Mouse (Mus musculus): ENCODE results near the gene Nap1l5. TPM values are rescaled to one million over a fixed set of nuclear protein-coding genes. Genes with fewer than 3 reads are reported as not detected.

Nap1l5 gene
- 2.2 and 4.2 TPM in 2 replicates for polyA plus RNA-seq (2015; fragmentation: Nextera tagmentation; extraction: Ambion mirVana)

GRCm38 (mm10) chr6:58906852-58907261 lies at the start of gene Nap1l5:
TSS of gene Nap1l5 (minus strand) at chr6:58907076.
- Histone ChIP-seq H3K4me1 (0 out of 2 replicates have a peak, but pooled peaks cover 6% of the 10 kb centered on the region), H3K9me3 (peaks cover 9% of the 10 kb centered on the region; the same call in 1 of the 2 replicates), H3K36me3 (peaks cover 5% of the 10 kb centered on the region; the same call in 1 of the 2 replicates), H3K9ac (no peak within 1 kb of the TSS), H3K4me2 (peak within 1 kb of the TSS; percentile 76), H3K27me3 (no peaks in the 10 kb centered on the region), H3K4me3 (peak within 1 kb of the TSS; percentile 43), H3K27ac (no peak within 1 kb of the TSS)
- WGBS: 47% methylated on average over 34 of the region's 34 CpGs
- ATAC-seq (ENCODE audit: insufficient number of reproducible peaks, low FRiP score, low TSS enrichment, low read depth): 0 out of 2 replicates have a peak, but pooled peaks have one; percentile 55

GRCm38 (mm10) chr6:58951128-58951992 lies 44.5 kb upstream of the Nap1l5 start:
- no peak for ATAC-seq (ENCODE audit: insufficient number of reproducible peaks, low FRiP score, low TSS enrichment, low read depth)

GRCm38 (mm10) chr6:58950410-58950809 lies 43.5 kb upstream of the Nap1l5 start:
- H3K27me3 ChIP-seq: no peaks in the 10 kb centered on the region
- H3K27ac ChIP-seq: no peak overlapping the region
- H3K9me3 ChIP-seq: no peaks in the 10 kb centered on the region
- 97% methylated on average over 1 of the region's 1 CpGs for WGBS
- H3K36me3 ChIP-seq: peaks cover 12% of the 10 kb centered on the region
- ATAC-seq (ENCODE audit: insufficient number of reproducible peaks, low FRiP score, low TSS enrichment, low read depth): no peak
- no peak overlapping the region for H3K9ac ChIP-seq
- H3K4me2 ChIP-seq: no peak overlapping the region
- H3K4me1 ChIP-seq: no peaks in the 10 kb centered on the region
- H3K4me3 ChIP-seq: no peak overlapping the region

More at GRCm38 (mm10) chr6:58951128-58951992, 44.5 kb upstream of the Nap1l5 start:
- H3K4me3 ChIP-seq: no peak overlapping the region
- no peak overlapping the region for H3K9ac ChIP-seq
- no peak overlapping the region for H3K27ac ChIP-seq
- H3K27me3 ChIP-seq: no peaks in the 10 kb centered on the region
- H3K9me3 ChIP-seq: no peaks in the 10 kb centered on the region
- no peak overlapping the region for H3K4me2 ChIP-seq
- peaks cover 15% of the 10 kb centered on the region for H3K36me3 ChIP-seq
- WGBS: 46% methylated on average over 2 of the region's 2 CpGs
- no peaks in the 10 kb centered on the region for H3K4me1 ChIP-seq

- no peak overlapping the region for H3K4me2 ChIP-seq
- no peaks in the 10 kb centered on the region for H3K36me3 ChIP-seq
- no peak overlapping the region for H3K27ac ChIP-seq
- no peak overlapping the region for H3K9ac ChIP-seq
- no peak overlapping the region for H3K4me3 ChIP-seq
- no peaks in the 10 kb centered on the region for H3K27me3 ChIP-seq
- H3K4me1 ChIP-seq: no peaks in the 10 kb centered on the region
- H3K9me3 ChIP-seq: no peaks in the 10 kb centered on the region
- 68% methylated on average over 4 of the region's 4 CpGs for WGBS
- no peak for ATAC-seq (ENCODE audit: insufficient number of reproducible peaks, low FRiP score, low TSS enrichment, low read depth)
Measured at GRCm38 (mm10) chr6:58946840-58947239, 40.0 kb upstream of the Nap1l5 start.

- H3K4me2 ChIP-seq: no peak overlapping the region
- 64% methylated on average over 2 of the region's 2 CpGs for WGBS
- no peaks in the 10 kb centered on the region for H3K4me1 ChIP-seq
- no peaks in the 10 kb centered on the region for H3K9me3 ChIP-seq
- H3K4me3 ChIP-seq: no peak overlapping the region
- H3K27me3 ChIP-seq: no peaks in the 10 kb centered on the region
- H3K9ac ChIP-seq: no peak overlapping the region
- H3K36me3 ChIP-seq: no peaks in the 10 kb centered on the region
- H3K27ac ChIP-seq: no peak overlapping the region
- no peak for ATAC-seq (ENCODE audit: insufficient number of reproducible peaks, low FRiP score, low TSS enrichment, low read depth)
Measured at GRCm38 (mm10) chr6:58946246-58946645, 39.4 kb upstream of the Nap1l5 start.

GRCm38 (mm10) chr6:58943958-58944357 lies 37.1 kb upstream of the Nap1l5 start:
- no peaks in the 10 kb centered on the region for H3K9me3 ChIP-seq
- WGBS: 90% methylated on average over 3 of the region's 3 CpGs
- no peak overlapping the region for H3K27ac ChIP-seq
- ATAC-seq (ENCODE audit: insufficient number of reproducible peaks, low FRiP score, low TSS enrichment, low read depth): no peak
- no peaks in the 10 kb centered on the region for H3K36me3 ChIP-seq
- H3K4me2 ChIP-seq: no peak overlapping the region
- H3K4me3 ChIP-seq: no peak overlapping the region
- no peaks in the 10 kb centered on the region for H3K4me1 ChIP-seq
- H3K9ac ChIP-seq: no peak overlapping the region
- no peaks in the 10 kb centered on the region for H3K27me3 ChIP-seq

GRCm38 (mm10) chr6:58942276-58942675 lies 35.4 kb upstream of the Nap1l5 start:
- H3K27me3 ChIP-seq: no peaks in the 10 kb centered on the region
- no peak for ATAC-seq (ENCODE audit: insufficient number of reproducible peaks, low FRiP score, low TSS enrichment, low read depth)
- no peak overlapping the region for H3K9ac ChIP-seq
- H3K4me1 ChIP-seq: no peaks in the 10 kb centered on the region
- H3K4me2 ChIP-seq: no peak overlapping the region
- no peak overlapping the region for H3K4me3 ChIP-seq
- no peaks in the 10 kb centered on the region for H3K9me3 ChIP-seq
- no peak overlapping the region for H3K27ac ChIP-seq
- WGBS: 74% methylated on average over 2 of the region's 2 CpGs
- H3K36me3 ChIP-seq: no peaks in the 10 kb centered on the region

GRCm38 (mm10) chr6:58937726-58938125 lies 30.9 kb upstream of the Nap1l5 start:
- Histone ChIP-seq H3K4me3 (no peak overlapping the region), H3K9ac (no peak overlapping the region), H3K9me3 (no peaks in the 10 kb centered on the region), H3K27me3 (no peaks in the 10 kb centered on the region), H3K27ac (no peak overlapping the region), H3K4me2 (no peak overlapping the region), H3K36me3 (no peaks in the 10 kb centered on the region), H3K4me1 (no peaks in the 10 kb centered on the region)
- ATAC-seq (ENCODE audit: insufficient number of reproducible peaks, low FRiP score, low TSS enrichment, low read depth): no peak

GRCm38 (mm10) chr6:58934144-58934543 lies 27.3 kb upstream of the Nap1l5 start:
- Histone ChIP-seq H3K4me1 (no peaks in the 10 kb centered on the region), H3K9me3 (no peaks in the 10 kb centered on the region), H3K9ac (no peak overlapping the region), H3K27ac (no peak overlapping the region), H3K4me2 (no peak overlapping the region), H3K27me3 (no peaks in the 10 kb centered on the region), H3K4me3 (no peak overlapping the region), H3K36me3 (no peaks in the 10 kb centered on the region)
- WGBS: 74% methylated on average over 4 of the region's 4 CpGs
- no peak for ATAC-seq (ENCODE audit: insufficient number of reproducible peaks, low FRiP score, low TSS enrichment, low read depth)

- WGBS: 25% methylated on average over 6 of the region's 6 CpGs
- H3K9ac ChIP-seq: no peak overlapping the region
- no peak overlapping the region for H3K4me3 ChIP-seq
- no peak overlapping the region for H3K4me2 ChIP-seq
- H3K9me3 ChIP-seq: no peaks in the 10 kb centered on the region
- H3K27me3 ChIP-seq: no peaks in the 10 kb centered on the region
- no peaks in the 10 kb centered on the region for H3K36me3 ChIP-seq
- no peak for ATAC-seq (ENCODE audit: insufficient number of reproducible peaks, low FRiP score, low TSS enrichment, low read depth)
- no peaks in the 10 kb centered on the region for H3K4me1 ChIP-seq
- no peak overlapping the region for H3K27ac ChIP-seq
Measured at GRCm38 (mm10) chr6:58933189-58933913, 26.5 kb upstream of the Nap1l5 start.

- Histone ChIP-seq H3K36me3 (no peaks in the 10 kb centered on the region), H3K27ac (no peak overlapping the region), H3K4me1 (no peaks in the 10 kb centered on the region), H3K27me3 (no peaks in the 10 kb centered on the region), H3K9me3 (no peaks in the 10 kb centered on the region), H3K4me2 (no peak overlapping the region), H3K9ac (no peak overlapping the region), H3K4me3 (no peak overlapping the region)
- ATAC-seq (ENCODE audit: insufficient number of reproducible peaks, low FRiP score, low TSS enrichment, low read depth): no peak
- 72% methylated on average over 12 of the region's 12 CpGs for WGBS
Measured at GRCm38 (mm10) chr6:58932515-58933188, 25.8 kb upstream of the Nap1l5 start.

All from limb, embryonic 15.5 days (tissue).